Mouse (Mus musculus): ENCODE measurements around the gene Fam187b. TPM values are rescaled to one million over a fixed set of nuclear protein-coding genes. Genes with fewer than 3 reads are reported as not detected.

Fam187b gene
- total and polyA plus RNA-seq, 3 experiments, result not detected

- in situ Hi-C loops (cut with MboI; ENCODE audit: low pct_ligation_motif_present, low pct_unique_long_range_greater_than_20kb, low sequenced_read_pairs), result no loop called here
Observed at GRCm38 (mm10) chr7:30959786-30960349, 13.7 kb upstream of the Fam187b start.

GRCm38 (mm10) chr7:30962862-30963261 is 10.7 kb upstream of the Fam187b start:
- no peaks in the 10 kb centered on the region for H3K79me2 ChIP-seq (replicated peaks; ENCODE audit: control insufficient read depth, extremely low read depth, insufficient read depth, poor library complexity, severe bottlenecking)
- in situ Hi-C loops (cut with MboI; ENCODE audit: low pct_ligation_motif_present, low pct_unique_long_range_greater_than_20kb, low sequenced_read_pairs), result no loop called here
- TF ChIP-seq RCOR1 (conservative IDR thresholded peaks at IDR 0.05; ENCODE audit: low read depth, low read length) (no peak), JUN (IDR thresholded peaks at IDR 0.05; ENCODE audit: insufficient read depth, low read depth, low read length) (no peak), MAX (IDR thresholded peaks at IDR 0.05; ENCODE audit: low read length) (no peak), HCFC1 (IDR thresholded peaks at IDR 0.05; ENCODE audit: low read depth, low read length) (no peak)
- H3K27me3 ChIP-seq (replicated peaks), result no peaks in the 10 kb centered on the region
- no peaks in the 10 kb centered on the region for H3K9me3 ChIP-seq (replicated peaks; ENCODE audit: low read length)
- no peak overlapping the region for H3K4me2 ChIP-seq (ENCODE audit: insufficient read depth, low read depth, poor library complexity, severe bottlenecking)
- H3K36me3 ChIP-seq (replicated peaks in 1 of 2; ENCODE audit: control insufficient read depth in 1 of 2, insufficient read depth in 1 of 2, low read length in 1 of 2), result peaks cover 0 to 14% of the 10 kb centered on the region in 2 experiments
- H3K27ac ChIP-seq (ENCODE audit: insufficient read depth, low read depth), result no peak overlapping the region
- DNase-seq (ENCODE audit: extremely low read depth), result no peak
- H3K4me1 ChIP-seq (ENCODE audit: control insufficient read depth in 1 of 2, insufficient read depth in 2 of 2), result peaks cover 6 to 18% of the 10 kb centered on the region in 2 experiments
- dilution Hi-C loops (cut with MboI; ENCODE audit: extremely low pct_ligation_motif_present, extremely low pct_unique_long_range_greater_than_20kb, low sequenced_read_pairs), result no loop called here
- H3K9ac ChIP-seq (ENCODE audit: insufficient read depth, low read depth), result no peak overlapping the region
- no peak overlapping the region for H3K4me3 ChIP-seq (replicated peaks in 1 of 3; ENCODE audit: low read depth in 2 of 3, low read length in 2 of 3, poor library complexity in 1 of 3)

More at GRCm38 (mm10) chr7:30959786-30960349, 13.7 kb upstream of the Fam187b start:
- no peak overlapping the region for H3K27ac ChIP-seq (ENCODE audit: insufficient read depth, low read depth)
- H3K4me1 ChIP-seq (ENCODE audit: control insufficient read depth in 1 of 2, insufficient read depth in 2 of 2), result peaks cover 11 to 21% of the 10 kb centered on the region in 2 experiments
- dilution Hi-C loops (cut with MboI; ENCODE audit: extremely low pct_ligation_motif_present, extremely low pct_unique_long_range_greater_than_20kb, low sequenced_read_pairs), result no loop called here
- no peaks in the 10 kb centered on the region for H3K27me3 ChIP-seq (replicated peaks)
- peaks cover 2 to 18% of the 10 kb centered on the region in 2 experiments for H3K36me3 ChIP-seq (replicated peaks in 1 of 2; ENCODE audit: control insufficient read depth in 1 of 2, insufficient read depth in 1 of 2, low read length in 1 of 2)
- H3K4me3 ChIP-seq (replicated peaks in 1 of 3; ENCODE audit: low read depth in 2 of 3, low read length in 2 of 3, poor library complexity in 1 of 3), result no peak overlapping the region
- DNase-seq (ENCODE audit: extremely low read depth), result no peak
- H3K4me2 ChIP-seq (ENCODE audit: insufficient read depth, low read depth, poor library complexity, severe bottlenecking), result no peak overlapping the region
- TF ChIP-seq ZMIZ1 (IDR thresholded peaks at IDR 0.05; ENCODE audit: low read depth, low read length), result no peak
- no peak for TF ChIP-seq CHD2 (IDR thresholded peaks at IDR 0.05; ENCODE audit: low read length)
- TF ChIP-seq NRF1 (IDR thresholded peaks at IDR 0.05; ENCODE audit: low read depth, low read length), result no peak
- no peak for TF ChIP-seq USF1 (IDR thresholded peaks at IDR 0.05; ENCODE audit: low read depth, low read length)
- no peak for TF ChIP-seq UBTF (IDR thresholded peaks at IDR 0.05; ENCODE audit: low read depth, low read length)
- no peak for TF ChIP-seq NELFE (IDR thresholded peaks at IDR 0.05; ENCODE audit: low read depth, low read length)
- no peak for TF ChIP-seq MEF2A (IDR thresholded peaks at IDR 0.05; ENCODE audit: borderline replicate concordance, low read depth, low read length)
- TF ChIP-seq HCFC1 (IDR thresholded peaks at IDR 0.05; ENCODE audit: low read depth, low read length), result no peak
- no peak for TF ChIP-seq POLR2A (IDR thresholded peaks at IDR 0.05; ENCODE audit: low read depth, low read length)
- no peak for TF ChIP-seq PAX5 (IDR thresholded peaks at IDR 0.05; ENCODE audit: low read length)
- TF ChIP-seq BHLHE40 (IDR thresholded peaks at IDR 0.05; ENCODE audit: low read depth, low read length), result no peak
- TF ChIP-seq MAZ (IDR thresholded peaks at IDR 0.05; ENCODE audit: low read depth, low read length), result no peak
- no peak for TF ChIP-seq ETS1 (conservative IDR thresholded peaks at IDR 0.05; ENCODE audit: low read depth, low read length)
- no peak for TF ChIP-seq CTCF (conservative IDR thresholded peaks at IDR 0.05 in 1 of 2, IDR thresholded peaks at IDR 0.05 in 1 of 2; ENCODE audit: low read depth in 2 of 2, low read length in 2 of 2)
- no peak for TF ChIP-seq E2F4 (IDR thresholded peaks at IDR 0.05; ENCODE audit: insufficient replicate concordance, low read depth, low read length)
- H3K9ac ChIP-seq (ENCODE audit: insufficient read depth, low read depth), result no peak overlapping the region
- no peaks in the 10 kb centered on the region for H3K9me3 ChIP-seq (replicated peaks; ENCODE audit: low read length)
- no peaks in the 10 kb centered on the region; the same call in 1 of the 2 replicates for H3K79me2 ChIP-seq (replicated peaks; ENCODE audit: control insufficient read depth, extremely low read depth, insufficient read depth, poor library complexity, severe bottlenecking)

Data from CH12.LX (cell line).